ENCODE assay signal across 25 mouse cellular contexts in genomic region chr5:48931881-48932280, GRCm38 (mm10).
DNase-seq lines count a peak whose midpoint lies in the region; ATAC-seq and TF ChIP-seq lines count a peak whose summit lies in the region.
"Had no signal": no experiment of that assay in that cellular context is flagged by ENCODE, and none has a peak within 500 bp of the region (broad histone marks: within the 10 kb centered on the region; RNA-seq: fewer than 3 reads in every experiment).

No protein-coding gene starts in this region.

- H3K4me2 ChIP-seq in neural tube, embryonic 15.5 days: no peak overlapping the region
- no peak overlapping the region for H3K4me2 ChIP-seq in hindbrain, embryonic 16.5 days (ENCODE audit: low read length)
- no peak overlapping the region for H3K4me2 ChIP-seq in midbrain, embryonic 15.5 days

- no peak for TF ChIP-seq EP300 in MEL (IDR thresholded peaks at IDR 0.05; ENCODE audit: low read depth in 1 of 2, low read length in 2 of 2)

- TF ChIP-seq RAD21 in MEL (IDR thresholded peaks at IDR 0.05; ENCODE audit: low read depth, low read length): no peak

- H3K9me3 ChIP-seq in MEL (replicated peaks; ENCODE audit: insufficient read depth, low read length): no peaks in the 10 kb centered on the region
- no peaks in the 10 kb centered on the region for H3K9me3 ChIP-seq in neural tube, embryonic 15.5 days (replicated peaks)
- H3K9me3 ChIP-seq in hindbrain, embryonic 16.5 days (ENCODE audit: control insufficient read depth, low read length): no peaks in the 10 kb centered on the region
- H3K9me3 ChIP-seq in midbrain, embryonic 15.5 days: no peaks in the 10 kb centered on the region
- H3K9me3 ChIP-seq: G1E had no signal

- no peak for TF ChIP-seq POLR2A in MEL (IDR thresholded peaks at IDR 0.05; ENCODE audit: control insufficient read depth in 1 of 2, insufficient read depth in 1 of 2, low read depth in 1 of 2, low read length in 2 of 2, poor library complexity in 1 of 2)

- H3K79me2 ChIP-seq in MEL (ENCODE audit: control insufficient read depth, insufficient read depth, low read length, poor library complexity): no peaks in the 10 kb centered on the region

- H3K27ac ChIP-seq in MEL (ENCODE audit: control insufficient read depth, low read depth, low read length): no peak overlapping the region
- H3K27ac ChIP-seq in neural tube, embryonic 15.5 days (replicated peaks): no peak overlapping the region
- H3K27ac ChIP-seq in hindbrain, embryonic 16.5 days (ENCODE audit: low read depth, low read length): no peak overlapping the region
- no peak overlapping the region for H3K27ac ChIP-seq in midbrain, embryonic 15.5 days

- H3K27me3 ChIP-seq in MEL (ENCODE audit: control insufficient read depth in 1 of 2, insufficient read depth in 2 of 2, low read length in 2 of 2): no peaks in the 10 kb centered on the region
- no peaks in the 10 kb centered on the region for H3K27me3 ChIP-seq in neural tube, embryonic 15.5 days (replicated peaks)
- H3K27me3 ChIP-seq in hindbrain, embryonic 16.5 days (replicated peaks; ENCODE audit: control insufficient read depth, insufficient read depth, low read length): no peaks in the 10 kb centered on the region
- H3K27me3 ChIP-seq in midbrain, embryonic 15.5 days (replicated peaks): no peaks in the 10 kb centered on the region
- H3K27me3 ChIP-seq: CH12.LX, Patski had no signal

- 93% methylated on average over 2 of the region's 2 CpGs for WGBS in neural tube, embryonic 15.5 days
- WGBS in hindbrain, embryonic 16.5 days: 91% methylated on average over 2 of the region's 2 CpGs
- 96% methylated on average over 2 of the region's 2 CpGs for WGBS in midbrain, embryonic 15.5 days

- no peak overlapping the region for H3K9ac ChIP-seq in MEL (ENCODE audit: control insufficient read depth, low read depth, low read length, poor library complexity, severe bottlenecking)
- H3K9ac ChIP-seq in neural tube, embryonic 15.5 days (replicated peaks): no peak overlapping the region
- H3K9ac ChIP-seq in hindbrain, embryonic 16.5 days (ENCODE audit: low read depth, low read length): no peak overlapping the region
- no peak overlapping the region for H3K9ac ChIP-seq in midbrain, embryonic 15.5 days

- ATAC-seq in common myeloid progenitor, adult 5-6 weeks (replicated peaks; ENCODE audit: low read depth, poor library complexity, severe bottlenecking): peak; percentile 54; the same call in 1 of the 2 replicates
- ATAC-seq in neural tube, embryonic 15.5 days (ENCODE audit: low FRiP score): no peak
- ATAC-seq in hindbrain, embryonic 16.5 days: no peak
- ATAC-seq in midbrain, embryonic 15.5 days (replicated peaks): no peak
- ATAC-seq: activated CD4-positive, CD25-positive, alpha-beta regulatory T cell, adult 4 months; CD4-positive, CD25-positive, alpha-beta regulatory T cell, adult 4 months; Patski had no signal

- no peak overlapping the region for H3K4me3 ChIP-seq in MEL (ENCODE audit: control insufficient read depth in 1 of 2, insufficient read depth in 1 of 2, low read depth in 2 of 2, low read length in 2 of 2)
- H3K4me3 ChIP-seq in neural tube, embryonic 15.5 days (replicated peaks): no peak overlapping the region
- H3K4me3 ChIP-seq in hindbrain, embryonic 16.5 days (ENCODE audit: low read length): no peak overlapping the region
- H3K4me3 ChIP-seq in midbrain, embryonic 15.5 days: no peak overlapping the region

- no peak for TF ChIP-seq CTCF in MEL (IDR thresholded peaks at IDR 0.05 in 2 of 3, conservative IDR thresholded peaks at IDR 0.05 in 1 of 3; ENCODE audit: control insufficient read depth in 1 of 3, insufficient read depth in 1 of 3, low read depth in 2 of 3, low read length in 3 of 3, poor library complexity in 1 of 3, severe bottlenecking in 1 of 3)

- peak; percentile 3 for DNase-seq in MEL (ENCODE audit: low read depth, low spot score)
- peak; percentile 16 for DNase-seq in MEL-GATA-1-ER (ENCODE audit: extremely low read depth, low read depth)
- DNase-seq in brain, adult 2 months (ENCODE audit: low read depth, low spot score): peak; percentile 20
- DNase-seq in thymus, postnatal 14 days: no peak
- DNase-seq: adrenal gland, adult 2 months; adrenal gland, adult 8-10 months; adrenal gland, postnatal 10 days; adrenal gland, postnatal 14 days; adrenal gland, postnatal 25 days; adrenal gland, postnatal 36 days; B cell, adult 2 months; cerebellum, adult 11 months; cerebellum, adult 11-12 months; cerebellum, adult 18-20 months; cerebellum, adult 2 months; cerebellum, adult 8-10 months had no signal

- no peaks in the 10 kb centered on the region for H3K4me1 ChIP-seq in MEL (ENCODE audit: control insufficient read depth in 1 of 2, insufficient read depth in 2 of 2, low read length in 2 of 2)
- no peaks in the 10 kb centered on the region for H3K4me1 ChIP-seq in neural tube, embryonic 15.5 days
- H3K4me1 ChIP-seq in hindbrain, embryonic 16.5 days (ENCODE audit: control insufficient read depth, insufficient read depth, low read depth, low read length): no peaks in the 10 kb centered on the region
- H3K4me1 ChIP-seq in midbrain, embryonic 15.5 days: no peaks in the 10 kb centered on the region

- H3K36me3 ChIP-seq in MEL (ENCODE audit: control insufficient read depth in 1 of 2, insufficient read depth in 2 of 2, low read length in 2 of 2): no peaks in the 10 kb centered on the region
- no peaks in the 10 kb centered on the region for H3K36me3 ChIP-seq in neural tube, embryonic 15.5 days
- H3K36me3 ChIP-seq in hindbrain, embryonic 16.5 days (ENCODE audit: control insufficient read depth, insufficient read depth, low read length): no peaks in the 10 kb centered on the region
- H3K36me3 ChIP-seq in midbrain, embryonic 15.5 days (replicated peaks): no peaks in the 10 kb centered on the region
- H3K36me3 ChIP-seq: G1E had no signal

TF ChIP-seq in MEL, 35 proteins besides CTCF, POLR2A, EP300 and RAD21:
- TF ChIP-seq NRF1 (IDR thresholded peaks at IDR 0.05; ENCODE audit: insufficient read depth, low read depth, low read length, poor library complexity, severe bottlenecking): no peak
- no peak for TF ChIP-seq ZNF384 (IDR thresholded peaks at IDR 0.05; ENCODE audit: low read depth, low read length)
